8 mouse cellular contexts compared by ENCODE assay signal in the genomic region with DNA sequence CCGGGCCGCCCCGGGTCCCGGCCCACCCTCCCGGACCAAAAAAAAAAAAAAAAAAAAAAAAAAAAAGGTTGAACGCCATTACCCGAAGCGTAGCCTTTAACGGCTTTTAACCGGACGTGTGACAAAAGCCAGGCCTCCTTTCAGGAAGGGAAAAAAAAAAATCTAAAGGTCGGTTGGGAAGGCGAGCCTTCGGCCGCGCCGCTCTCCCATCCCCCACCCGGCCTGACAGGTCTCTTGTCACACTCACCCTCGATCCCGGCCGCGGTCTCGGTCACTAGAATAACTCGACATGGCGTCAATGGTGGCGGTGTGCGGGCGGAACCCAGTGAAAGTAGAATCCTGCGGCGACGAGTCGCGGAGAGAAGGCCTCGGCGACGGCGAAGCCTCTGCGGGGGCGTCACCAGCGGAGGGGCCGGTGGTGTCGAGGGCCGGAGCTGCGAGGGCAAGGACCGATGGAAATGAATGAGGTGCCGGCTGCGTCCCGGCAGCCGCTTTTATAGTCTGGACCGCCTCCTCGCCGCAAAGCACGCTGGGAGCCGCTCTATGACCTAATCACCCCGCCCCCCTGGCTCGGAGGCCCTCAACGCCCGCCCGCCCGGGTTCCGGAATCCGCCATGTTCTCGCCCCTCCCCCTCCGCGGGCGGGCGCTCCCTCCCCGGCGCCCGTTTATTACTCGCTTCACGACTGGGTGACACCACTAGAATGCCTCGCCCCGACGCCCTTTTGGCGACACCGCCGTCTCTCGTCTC. TPM values are rescaled to one million over a fixed set of nuclear protein-coding genes. Genes with fewer than 3 reads are reported as not detected.
DNase-seq lines count a peak whose midpoint lies in the region; ATAC-seq lines count a peak whose summit lies in the region.

No protein-coding gene starts in this region.

- no peaks in the 10 kb centered on the region for H3K27me3 ChIP-seq in hindbrain, embryonic 10.5 days (ENCODE audit: insufficient read depth, poor library complexity, severe bottlenecking)
- no peaks in the 10 kb centered on the region for H3K27me3 ChIP-seq in lung, embryonic 16.5 days (ENCODE audit: control insufficient read depth, insufficient read depth, low read depth, low read length)

- under 1% methylated on average over 75 of the region's 79 CpGs for WGBS in hindbrain, embryonic 10.5 days
- WGBS in lung, embryonic 16.5 days: under 1% methylated on average over 78 of the region's 79 CpGs

- peak overlapping the region; percentile 48 for H3K4me2 ChIP-seq in lung, embryonic 16.5 days (ENCODE audit: low read depth, low read length)

- peak; percentile 99 for DNase-seq in NIH3T3 (ENCODE audit: low read depth)
- peak; percentile 99 for DNase-seq in cerebellum, adult 9-10 months
- peak; percentile 98 for DNase-seq in hindbrain, embryonic 10.5 days (ENCODE audit: low spot score)
- peak; percentile 97 for DNase-seq in layer of hippocampus, adult 9-11 months
- DNase-seq in ovary, postnatal 14 days (ENCODE audit: low spot score): peak; percentile 99
- DNase-seq in thymus, postnatal 14 days: peak; percentile 100

- H3K36me3 ChIP-seq in hindbrain, embryonic 10.5 days: peaks cover 59% of the 10 kb centered on the region
- H3K36me3 ChIP-seq in lung, embryonic 16.5 days (ENCODE audit: control insufficient read depth, insufficient read depth, low read length): peaks cover 32% of the 10 kb centered on the region

- H3K4me3 ChIP-seq in hindbrain, embryonic 10.5 days: peak overlapping the region; percentile 97
- H3K4me3 ChIP-seq in lung, embryonic 16.5 days (ENCODE audit: low read length): peak overlapping the region; percentile 70

- H3K4me1 ChIP-seq in hindbrain, embryonic 10.5 days (replicated peaks): peaks cover 25% of the 10 kb centered on the region
- H3K4me1 ChIP-seq in lung, embryonic 16.5 days (replicated peaks; ENCODE audit: control insufficient read depth, insufficient read depth, low read length): peaks cover 9% of the 10 kb centered on the region

- peak overlapping the region; percentile 100 for H3K27ac ChIP-seq in hindbrain, embryonic 10.5 days
- H3K27ac ChIP-seq in lung, embryonic 16.5 days (ENCODE audit: low read length): peak overlapping the region; percentile 99

- H3K9me3 ChIP-seq in hindbrain, embryonic 10.5 days: no peaks in the 10 kb centered on the region
- no peaks in the 10 kb centered on the region for H3K9me3 ChIP-seq in lung, embryonic 16.5 days (ENCODE audit: control insufficient read depth, low read length)

- ATAC-seq in frontal cortex, adult (ENCODE audit: low TSS enrichment): peak; percentile 51
- peak; percentile 84 for ATAC-seq in lung, embryonic 16.5 days (ENCODE audit: low read depth)

- H3K9ac ChIP-seq in lung, embryonic 16.5 days (ENCODE audit: low read length): peak overlapping the region; percentile 98

RNA-seq across cellular contexts. Expression of gene Ddx5, which starts 0.8 kb away (rescaled TPM):
- 285 and 301 TPM in 2 replicates for polyA plus RNA-seq in hindbrain, embryonic 10.5 days (2016; fragmentation: Nextera tagmentation; extraction: Ambion mirVana)
- polyA plus RNA-seq in lung, embryonic 16.5 days (2015; fragmentation: Nextera tagmentation; extraction: Ambion mirVana): 352 and 357 TPM in 2 replicates

RNA-seq across cellular contexts. Expression of gene Cep95, which starts 0.9 kb away (rescaled TPM):
- polyA plus RNA-seq in hindbrain, embryonic 10.5 days (2016; fragmentation: Nextera tagmentation; extraction: Ambion mirVana): 14.8 and 20.2 TPM in 2 replicates
- 21.8 and 22.6 TPM in 2 replicates for polyA plus RNA-seq in lung, embryonic 16.5 days (2015; fragmentation: Nextera tagmentation; extraction: Ambion mirVana)

RNA-seq across cellular contexts. Expression of gene Polg2, which starts 8.9 kb away (rescaled TPM):
- polyA plus RNA-seq in hindbrain, embryonic 10.5 days (2016; fragmentation: Nextera tagmentation; extraction: Ambion mirVana): 8.1 and 10.1 TPM in 2 replicates
- polyA plus RNA-seq in lung, embryonic 16.5 days (2015; fragmentation: Nextera tagmentation; extraction: Ambion mirVana): 9.0 and 9.9 TPM in 2 replicates

RNA-seq across cellular contexts. Expression of gene Milr1, which starts 37.2 kb away (rescaled TPM):
- 0.93 and 1.6 TPM in 2 replicates for polyA plus RNA-seq in hindbrain, embryonic 10.5 days (2016; fragmentation: Nextera tagmentation; extraction: Ambion mirVana)
- 1.9 and 2.2 TPM in 2 replicates for polyA plus RNA-seq in lung, embryonic 16.5 days (2015; fragmentation: Nextera tagmentation; extraction: Ambion mirVana)

RNA-seq across cellular contexts. Expression of gene Pecam1, which starts 37.8 kb away (rescaled TPM):
- 17.3 and 18.3 TPM in 2 replicates for polyA plus RNA-seq in hindbrain, embryonic 10.5 days (2016; fragmentation: Nextera tagmentation; extraction: Ambion mirVana)
- polyA plus RNA-seq in lung, embryonic 16.5 days (2015; fragmentation: Nextera tagmentation; extraction: Ambion mirVana): 140 and 151 TPM in 2 replicates

Comparison
In these comparisons a context has a peak if more than half of its experiments do, and no peak if none do; other contexts are left out.
1. Peak in every context shown above with its lines: DNase-seq, ATAC-seq, H3K4me3 ChIP-seq and H3K27ac ChIP-seq.